In genomic region chr9:59324351-59324750, GRCm38 (mm10) we compare ENCODE assay signal across 20 mouse cellular contexts. TPM values are rescaled to one million over a fixed set of nuclear protein-coding genes. Genes with fewer than 3 reads are reported as not detected.
A peak's percentile ranks its signal among the peaks of the same experiment; 100 is the strongest.
DNase-seq lines count a peak whose midpoint lies in the region; ATAC-seq and TF ChIP-seq lines count a peak whose summit lies in the region.
"Had no signal": no experiment of that assay in that cellular context is flagged by ENCODE, and none has a peak within 500 bp of the region (broad histone marks: within the 10 kb centered on the region; RNA-seq: fewer than 3 reads in every experiment).

No protein-coding gene starts in this region.

- TF ChIP-seq CTCF in stomach, postnatal 0 days (IDR thresholded peaks at IDR 0.05; ENCODE audit: low read depth): no peak

- DNase-seq in heart, postnatal 36 days: peak; percentile 20 to 21
- DNase-seq in adipocyte (ENCODE audit: low spot score): peak; percentile 15
- DNase-seq in stomach, postnatal 0 days (ENCODE audit: low spot score): peak; percentile 25
- DNase-seq in layer of hippocampus, adult 18-20 months (ENCODE audit: low spot score in 2 of 2): no peak
- DNase-seq in kidney, postnatal 25 days: no peak
- DNase-seq: adrenal gland, postnatal 14 days; cerebellum, adult 9-11 months; lung, adult 2 months; lung, postnatal 4 days; right cerebral cortex, adult 18-20 months; thymus, postnatal 14 days had no signal

- ATAC-seq in heart, embryonic 12.5 days (ENCODE audit: insufficient number of reproducible peaks, low FRiP score): no peak
- peak; percentile 80 for ATAC-seq in liver, embryonic 12.5 days
- ATAC-seq in stomach, postnatal 0 days (ENCODE audit: low FRiP score, low TSS enrichment): no peak
- ATAC-seq: intestine, embryonic 15.5 days had no signal

- H3K9ac ChIP-seq in heart, embryonic 12.5 days: no peak overlapping the region
- no peak overlapping the region for H3K9ac ChIP-seq in liver, embryonic 12.5 days
- H3K9ac ChIP-seq in stomach, postnatal 0 days (ENCODE audit: low read length): no peak overlapping the region
- H3K9ac ChIP-seq: heart, embryonic 13.5 days; hindbrain, embryonic 14.5 days; intestine, embryonic 15.5 days; midbrain, embryonic 12.5 days; neural tube, embryonic 13.5 days had no signal

- H3K36me3 ChIP-seq in heart, embryonic 12.5 days: peaks cover 42% of the 10 kb centered on the region
- peaks cover 36% of the 10 kb centered on the region for H3K36me3 ChIP-seq in liver, embryonic 12.5 days
- H3K36me3 ChIP-seq in stomach, postnatal 0 days (ENCODE audit: control insufficient read depth, insufficient read depth, low read length): peaks cover 4% of the 10 kb centered on the region; the same call in 1 of the 2 replicates

- no peak overlapping the region for H3K27ac ChIP-seq in heart, embryonic 12.5 days (ENCODE audit: poor library complexity, severe bottlenecking)
- no peak overlapping the region for H3K27ac ChIP-seq in liver, embryonic 12.5 days
- no peak overlapping the region for H3K27ac ChIP-seq in stomach, postnatal 0 days (replicated peaks)
- H3K27ac ChIP-seq: hindbrain, embryonic 14.5 days; intestine, embryonic 15.5 days; layer of hippocampus, adult 2 months; limb, embryonic 10.5 days; midbrain, embryonic 12.5 days; neural tube, embryonic 13.5 days had no signal

- H3K4me2 ChIP-seq in heart, embryonic 12.5 days: no peak overlapping the region
- peak overlapping the region; percentile 19; the same call in 1 of the 2 replicates for H3K4me2 ChIP-seq in liver, embryonic 12.5 days
- H3K4me2 ChIP-seq in stomach, postnatal 0 days (replicated peaks; ENCODE audit: low read depth): no peak overlapping the region
- H3K4me2 ChIP-seq: heart, embryonic 13.5 days; hindbrain, embryonic 14.5 days; intestine, embryonic 15.5 days; midbrain, embryonic 12.5 days; neural tube, embryonic 13.5 days had no signal

- no peaks in the 10 kb centered on the region for H3K27me3 ChIP-seq in heart, embryonic 12.5 days (replicated peaks)
- no peaks in the 10 kb centered on the region for H3K27me3 ChIP-seq in liver, embryonic 12.5 days (replicated peaks)
- no peaks in the 10 kb centered on the region for H3K27me3 ChIP-seq in stomach, postnatal 0 days (ENCODE audit: control insufficient read depth, insufficient read depth, low read length)
- H3K27me3 ChIP-seq: heart, embryonic 13.5 days; intestine, embryonic 15.5 days; midbrain, embryonic 12.5 days; neural tube, embryonic 13.5 days had no signal

- intact Hi-C loops in heart, postnatal 36 days (cut with DNase I): no loop called here

- H3K4me3 ChIP-seq in heart, embryonic 12.5 days: no peak overlapping the region
- no peak overlapping the region for H3K4me3 ChIP-seq in liver, embryonic 12.5 days
- H3K4me3 ChIP-seq in stomach, postnatal 0 days (ENCODE audit: low read depth, low read length): no peak overlapping the region
- H3K4me3 ChIP-seq: heart, embryonic 13.5 days; intestine, embryonic 15.5 days; layer of hippocampus, adult 2 months; limb, embryonic 10.5 days; midbrain, embryonic 12.5 days; neural tube, embryonic 13.5 days had no signal

- no peak for TF ChIP-seq EP300 in stomach, postnatal 0 days (optimal IDR thresholded peaks at IDR 0.05)

- H3K9me3 ChIP-seq in heart, embryonic 12.5 days (replicated peaks): no peaks in the 10 kb centered on the region
- H3K9me3 ChIP-seq in liver, embryonic 12.5 days (replicated peaks): no peaks in the 10 kb centered on the region
- H3K9me3 ChIP-seq in stomach, postnatal 0 days (ENCODE audit: control insufficient read depth, low read length): no peaks in the 10 kb centered on the region
- H3K9me3 ChIP-seq: heart, embryonic 13.5 days; intestine, embryonic 15.5 days; limb, embryonic 10.5 days; midbrain, embryonic 12.5 days; neural tube, embryonic 13.5 days had no signal

- H3K4me1 ChIP-seq in heart, embryonic 12.5 days (replicated peaks): peaks cover 13% of the 10 kb centered on the region; the same call in 1 of the 2 replicates
- H3K4me1 ChIP-seq in liver, embryonic 12.5 days: peaks cover 19% of the 10 kb centered on the region
- H3K4me1 ChIP-seq in stomach, postnatal 0 days (replicated peaks; ENCODE audit: control insufficient read depth, insufficient read depth): no peaks in the 10 kb centered on the region
- H3K4me1 ChIP-seq: intestine, embryonic 15.5 days; limb, embryonic 10.5 days; midbrain, embryonic 12.5 days; neural tube, embryonic 13.5 days had no signal

RNA-seq across cellular contexts. Expression of gene Bbs4, which starts 29.0 kb away (rescaled TPM):
- 1 to 10 TPM; 2.6 to 3.2 TPM for total RNA-seq in heart, postnatal 36 days (2021)
- 6.6 and 6.9 TPM in 2 replicates for polyA plus RNA-seq in heart, embryonic 12.5 days (2016; fragmentation: Nextera tagmentation; extraction: Ambion mirVana)
- 2.8 and 3.3 TPM in 2 replicates for polyA plus RNA-seq in liver, embryonic 12.5 days (2016; fragmentation: Nextera tagmentation; extraction: Ambion mirVana)
- polyA plus RNA-seq in stomach, postnatal 0 days (2015; fragmentation: Nextera tagmentation; extraction: Ambion mirVana): 6.2 and 6.7 TPM in 2 replicates
- 10 to 100 TPM; 41.3 to 42.3 TPM for total RNA-seq in layer of hippocampus, adult 18-20 months (2021)

RNA-seq across cellular contexts. Expression of gene Adpgk, which starts 33.0 kb away (rescaled TPM):
- total RNA-seq in heart, postnatal 36 days (2021): 1 to 10 TPM; 7.3 to 8.5 TPM
- polyA plus RNA-seq in heart, embryonic 12.5 days (2016; fragmentation: Nextera tagmentation; extraction: Ambion mirVana): 31.2 and 31.6 TPM in 2 replicates
- polyA plus RNA-seq in liver, embryonic 12.5 days (2016; fragmentation: Nextera tagmentation; extraction: Ambion mirVana): 27.4 and 28.8 TPM in 2 replicates
- 14.8 and 16.0 TPM in 2 replicates for polyA plus RNA-seq in stomach, postnatal 0 days (2015; fragmentation: Nextera tagmentation; extraction: Ambion mirVana)
- total RNA-seq in layer of hippocampus, adult 18-20 months (2021): 10 to 100 TPM; 16.4 to 16.9 TPM

Comparison
In these comparisons a context has a peak if more than half of its experiments do, and no peak if none do; other contexts are left out.
1. DNase-seq: peak in heart, postnatal 36 days (2 of 2), adipocyte (single experiment) and stomach, postnatal 0 days (single experiment); none in layer of hippocampus, adult 18-20 months (0 of 2) and kidney, postnatal 25 days (0 of 2).